Mouse (Mus musculus) liver, embryonic 13.5 days (tissue): ENCODE data around the gene Ppargc1a. TPM values are rescaled to one million over a fixed set of nuclear protein-coding genes. Genes with fewer than 3 reads are reported as not detected.

Source experiments
- ATAC-seq: fragments of 200-750 bp; cut with Nextera tagmentation; 2 replicates; pipeline ENCODE4 v1.8.0; 2017; ENCODE audit warnings: low read depth, mild to moderate bottlenecking, moderate number of reproducible peaks, moderate library complexity
- DNase-seq: peaks from one replicate; pipeline ENCODE4 v3.0.0; 2022
- H3K27ac ChIP-seq: fragments of 300-500 bp; sonication (generic); 2 replicates; pipeline ENCODE4 v1.5.1; 2015; ENCODE audit warnings: moderate library complexity, mild to moderate bottlenecking, inconsistent platforms
- H3K27me3 ChIP-seq: fragments of 300-500 bp; sonication (generic); 2 replicates; pipeline ENCODE4 v1.6.1; 2015; ENCODE audit warnings: mild to moderate bottlenecking, inconsistent platforms
- H3K36me3 ChIP-seq: fragments of 300-500 bp; sonication (generic); 2 replicates; pipeline ENCODE4 v1.6.1; 2015; ENCODE audit warnings: mild to moderate bottlenecking, inconsistent platforms
- H3K4me1 ChIP-seq: fragments of 300-500 bp; sonication (generic); replicated peaks from 2 replicates; pipeline ENCODE4 v1.6.1; 2015; ENCODE audit warnings: inconsistent platforms
- H3K4me2 ChIP-seq: fragments of 300-500 bp; sonication (generic); 2 replicates; pipeline ENCODE4 v1.6.1; 2015; ENCODE audit warnings: inconsistent platforms, mild to moderate bottlenecking, moderate library complexity
- H3K4me3 ChIP-seq: fragments of 300-500 bp; sonication (generic); replicated peaks from 2 replicates; pipeline ENCODE4 v1.5.1; 2015; ENCODE audit warnings: mild to moderate bottlenecking, inconsistent platforms
- H3K9ac ChIP-seq: fragments of 300-500 bp; sonication (generic); 2 replicates; pipeline ENCODE4 v1.6.1; 2015; ENCODE audit warnings: mild to moderate bottlenecking, inconsistent platforms
- H3K9me3 ChIP-seq: fragments of 300-500 bp; sonication (generic); replicated peaks from 2 replicates; pipeline ENCODE4 v1.6.1; 2016; ENCODE audit warnings: inconsistent platforms
- WGBS: fragments of 180-500 bp; shearing (Covaris S2); methylation state at CpG from one replicate; pipeline ENCODE4 v1.1.7; 2015; ENCODE audit not compliant: insufficient replicate concordance; 5-methylcytosine and 5-hydroxymethylcytosine counted together
- polyA plus RNA-seq: library from polyadenylated mRNA; unstranded; fragments of >200 nt; fragmentation: Nextera tagmentation; extraction: Ambion mirVana; gene quantifications from 2 replicates; pipeline ENCODE4 v1.2.1, GENCODE M21; 2015

Gene Ppargc1a
- polyA plus RNA-seq, 1 experiment from 2014 or later, result 1.4 TPM

- Histone ChIP-seq H3K27me3 (peaks cover 5% of the 10 kb centered on the region; the same call in 1 of the 2 replicates), H3K4me1 (no peaks in the 10 kb centered on the region), H3K4me3 (peak overlapping the region; percentile 56), H3K36me3 (no peaks in the 10 kb centered on the region), H3K9me3 (no peaks in the 10 kb centered on the region), H3K9ac (peak overlapping the region; percentile 41; the same call in 1 of the 2 replicates), H3K27ac (0 out of 2 replicates have a peak overlapping the region, but pooled peaks have one; percentile 37), H3K4me2 (peak overlapping the region; percentile 58)
- WGBS, result 2% methylated on average over 24 of the region's 24 CpGs
- peak; percentile 63 for ATAC-seq
- DNase-seq, result no peak
Measured at GRCm38 (mm10) chr5:51552483-51553091, 14.9 kb downstream of the Ppargc1a start.

GRCm38 (mm10) chr5:51551852-51552482, 15.6 kb downstream of the Ppargc1a start:
- Histone ChIP-seq H3K4me3 (peak overlapping the region; percentile 56), H3K9ac (peak overlapping the region; percentile 41; the same call in 1 of the 2 replicates), H3K4me2 (peak overlapping the region; percentile 58), H3K27ac (no peak overlapping the region), H3K27me3 (peaks cover 5% of the 10 kb centered on the region; the same call in 1 of the 2 replicates), H3K9me3 (no peaks in the 10 kb centered on the region), H3K36me3 (no peaks in the 10 kb centered on the region), H3K4me1 (no peaks in the 10 kb centered on the region)
- ATAC-seq, result no peak
- WGBS, result 16% methylated on average over 12 of the region's 12 CpGs
- DNase-seq, result no peak

GRCm38 (mm10) chr5:51547442-51548035, 20.0 kb downstream of the Ppargc1a start:
- Histone ChIP-seq H3K4me1 (peaks cover 3% of the 10 kb centered on the region; the same call in 1 of the 2 replicates), H3K27ac (no peak overlapping the region), H3K36me3 (no peaks in the 10 kb centered on the region), H3K4me3 (no peak overlapping the region), H3K9ac (no peak overlapping the region), H3K27me3 (no peaks in the 10 kb centered on the region), H3K9me3 (no peaks in the 10 kb centered on the region), H3K4me2 (no peak overlapping the region)
- no peak for DNase-seq
- 68% methylated on average over 6 of the region's 6 CpGs for WGBS
- ATAC-seq, result no peak

- no peak overlapping the region for H3K27ac ChIP-seq
- H3K27me3 ChIP-seq, result no peaks in the 10 kb centered on the region
- H3K9ac ChIP-seq, result no peak overlapping the region
- DNase-seq (no peak), ATAC-seq (no peak)
- WGBS, result 54% methylated on average over 3 of the region's 3 CpGs
- H3K36me3 ChIP-seq, result no peaks in the 10 kb centered on the region
- H3K4me3 ChIP-seq, result no peak overlapping the region
- no peak overlapping the region for H3K4me2 ChIP-seq
- peaks cover 3% of the 10 kb centered on the region; the same call in 1 of the 2 replicates for H3K4me1 ChIP-seq
- no peaks in the 10 kb centered on the region for H3K9me3 ChIP-seq
Measured at GRCm38 (mm10) chr5:51546817-51547216, 20.7 kb downstream of the Ppargc1a start.

- DNase-seq, result no peak
- ATAC-seq, result peak; percentile 59
- Histone ChIP-seq H3K4me2 (no peak overlapping the region), H3K36me3 (no peaks in the 10 kb centered on the region), H3K4me3 (no peak overlapping the region), H3K4me1 (peaks cover 3% of the 10 kb centered on the region; the same call in 1 of the 2 replicates), H3K27me3 (no peaks in the 10 kb centered on the region), H3K27ac (no peak overlapping the region), H3K9me3 (no peaks in the 10 kb centered on the region), H3K9ac (no peak overlapping the region)
- WGBS, result 61% methylated on average over 7 of the region's 7 CpGs
Measured at GRCm38 (mm10) chr5:51545133-51546049, 22.1 kb downstream of the Ppargc1a start.

GRCm38 (mm10) chr5:51544141-51544735, 23.3 kb downstream of the Ppargc1a start:
- Histone ChIP-seq H3K36me3 (no peaks in the 10 kb centered on the region), H3K9me3 (no peaks in the 10 kb centered on the region), H3K4me2 (no peak overlapping the region), H3K27me3 (no peaks in the 10 kb centered on the region), H3K4me1 (peaks cover 3% of the 10 kb centered on the region; the same call in 1 of the 2 replicates), H3K27ac (no peak overlapping the region), H3K4me3 (no peak overlapping the region), H3K9ac (no peak overlapping the region)
- DNase-seq, result no peak
- no peak for ATAC-seq
- WGBS, result 45% methylated on average over 8 of the region's 8 CpGs

- Histone ChIP-seq H3K27ac (no peak overlapping the region), H3K4me2 (no peak overlapping the region), H3K9me3 (no peaks in the 10 kb centered on the region), H3K36me3 (no peaks in the 10 kb centered on the region), H3K4me3 (no peak overlapping the region), H3K27me3 (no peaks in the 10 kb centered on the region), H3K9ac (no peak overlapping the region), H3K4me1 (peaks cover 3% of the 10 kb centered on the region; the same call in 1 of the 2 replicates)
- 61% methylated on average over 3 of the region's 3 CpGs for WGBS
- no peak for DNase-seq
- no peak for ATAC-seq
Measured at GRCm38 (mm10) chr5:51541557-51541956, 26.0 kb downstream of the Ppargc1a start.

- H3K27me3 ChIP-seq, result no peaks in the 10 kb centered on the region
- 68% methylated on average over 4 of the region's 4 CpGs for WGBS
- H3K9me3 ChIP-seq, result no peaks in the 10 kb centered on the region
- H3K4me3 ChIP-seq, result no peak overlapping the region
- H3K36me3 ChIP-seq, result no peaks in the 10 kb centered on the region
- H3K4me2 ChIP-seq, result no peak overlapping the region
- ATAC-seq (no peak), DNase-seq (no peak)
- H3K4me1 ChIP-seq, result peaks cover 3% of the 10 kb centered on the region; the same call in 1 of the 2 replicates
- no peak overlapping the region for H3K9ac ChIP-seq
- no peak overlapping the region for H3K27ac ChIP-seq
Measured at GRCm38 (mm10) chr5:51540816-51541215, 26.7 kb downstream of the Ppargc1a start.

GRCm38 (mm10) chr5:51539563-51539962, 28.0 kb downstream of the Ppargc1a start:
- DNase-seq (no peak), ATAC-seq (no peak)
- no peaks in the 10 kb centered on the region for H3K9me3 ChIP-seq
- H3K4me3 ChIP-seq, result no peak overlapping the region
- no peaks in the 10 kb centered on the region for H3K36me3 ChIP-seq
- H3K9ac ChIP-seq, result no peak overlapping the region
- H3K27me3 ChIP-seq, result no peaks in the 10 kb centered on the region
- H3K27ac ChIP-seq, result no peak overlapping the region
- no peak overlapping the region for H3K4me2 ChIP-seq
- H3K4me1 ChIP-seq, result no peaks in the 10 kb centered on the region

GRCm38 (mm10) chr5:51538319-51538718, 29.2 kb downstream of the Ppargc1a start:
- no peak overlapping the region for H3K27ac ChIP-seq
- H3K4me3 ChIP-seq, result no peak overlapping the region
- WGBS, result 57% methylated on average over 6 of the region's 6 CpGs
- H3K9me3 ChIP-seq, result no peaks in the 10 kb centered on the region
- DNase-seq (no peak), ATAC-seq (no peak)
- H3K4me2 ChIP-seq, result no peak overlapping the region
- H3K36me3 ChIP-seq, result no peaks in the 10 kb centered on the region
- no peaks in the 10 kb centered on the region for H3K27me3 ChIP-seq
- no peak overlapping the region for H3K9ac ChIP-seq
- no peaks in the 10 kb centered on the region for H3K4me1 ChIP-seq

- H3K27ac ChIP-seq, result no peak overlapping the region
- no peaks in the 10 kb centered on the region for H3K9me3 ChIP-seq
- no peaks in the 10 kb centered on the region for H3K4me1 ChIP-seq
- no peaks in the 10 kb centered on the region for H3K27me3 ChIP-seq
- no peak for ATAC-seq
- no peak overlapping the region for H3K4me2 ChIP-seq
- H3K9ac ChIP-seq, result no peak overlapping the region
- no peak for DNase-seq
- H3K4me3 ChIP-seq, result no peak overlapping the region
- no peaks in the 10 kb centered on the region for H3K36me3 ChIP-seq
Measured at GRCm38 (mm10) chr5:51537646-51538030, 29.9 kb downstream of the Ppargc1a start.
